Mouse (Mus musculus): ENCODE results near the gene Banf2. TPM values are rescaled to one million over a fixed set of nuclear protein-coding genes. Genes with fewer than 3 reads are reported as not detected.

The Banf2 gene
- polyA plus RNA-seq, 1 experiment from 2014 or later, result 0.33 TPM

- 73% methylated on average over 5 of the region's 5 CpGs for WGBS
Measured at GRCm38 (mm10) chr2:144112666-144113065, 79.8 kb downstream of the Banf2 start.

GRCm38 (mm10) chr2:144118061-144118460, 85.2 kb downstream of the Banf2 start:
- H3K27me3 ChIP-seq (replicated peaks), result no peaks in the 10 kb centered on the region
- no peaks in the 10 kb centered on the region for H3K36me3 ChIP-seq
- H3K27ac ChIP-seq, result no peak overlapping the region
- no peaks in the 10 kb centered on the region for H3K4me1 ChIP-seq
- H3K4me3 ChIP-seq (replicated peaks), result no peak overlapping the region
- H3K9ac ChIP-seq, result no peak overlapping the region
- no peak overlapping the region for H3K4me2 ChIP-seq
- WGBS, result 43% methylated on average over 2 of the region's 2 CpGs
- H3K9me3 ChIP-seq, result no peaks in the 10 kb centered on the region
- ATAC-seq (ENCODE audit: insufficient read depth, low FRiP score, low read depth), result no peak

More at GRCm38 (mm10) chr2:144112666-144113065, 79.8 kb downstream of the Banf2 start:
- Histone ChIP-seq H3K4me1 (no peaks in the 10 kb centered on the region), H3K9ac (no peak overlapping the region), H3K36me3 (no peaks in the 10 kb centered on the region), H3K9me3 (no peaks in the 10 kb centered on the region), H3K27ac (no peak overlapping the region), H3K27me3 (replicated peaks) (no peaks in the 10 kb centered on the region), H3K4me2 (no peak overlapping the region), H3K4me3 (replicated peaks) (no peak overlapping the region)
- no peak for ATAC-seq (ENCODE audit: insufficient read depth, low FRiP score, low read depth)

GRCm38 (mm10) chr2:144120186-144120823, 87.4 kb downstream of the Banf2 start:
- H3K9me3 ChIP-seq, result no peaks in the 10 kb centered on the region
- no peak overlapping the region for H3K4me2 ChIP-seq
- no peak overlapping the region for H3K9ac ChIP-seq
- H3K4me1 ChIP-seq, result no peaks in the 10 kb centered on the region
- 61% methylated on average over 7 of the region's 7 CpGs for WGBS
- no peaks in the 10 kb centered on the region for H3K36me3 ChIP-seq
- ATAC-seq (ENCODE audit: insufficient read depth, low FRiP score, low read depth), result no peak
- H3K4me3 ChIP-seq (replicated peaks), result no peak overlapping the region
- H3K27me3 ChIP-seq (replicated peaks), result no peaks in the 10 kb centered on the region
- H3K27ac ChIP-seq, result no peak overlapping the region

- H3K4me3 ChIP-seq (replicated peaks), result no peak overlapping the region
- ATAC-seq (ENCODE audit: insufficient read depth, low FRiP score, low read depth), result no peak
- no peaks in the 10 kb centered on the region for H3K36me3 ChIP-seq
- 88% methylated on average over 16 of the region's 16 CpGs for WGBS
- H3K4me2 ChIP-seq, result no peak overlapping the region
- no peaks in the 10 kb centered on the region for H3K4me1 ChIP-seq
- H3K27ac ChIP-seq, result no peak overlapping the region
- no peaks in the 10 kb centered on the region for H3K27me3 ChIP-seq (replicated peaks)
- no peak overlapping the region for H3K9ac ChIP-seq
- no peaks in the 10 kb centered on the region for H3K9me3 ChIP-seq
Measured at GRCm38 (mm10) chr2:144122068-144122467, 89.2 kb downstream of the Banf2 start.

Other genes with a start within 250 kb of the Banf2 start
- gene Bfsp1, start 169.9 kb upstream of the Banf2 start, polyA plus RNA-seq (2015; fragmentation: Nextera tagmentation; extraction: Ambion mirVana), result 2.1 and 3.1 TPM in 2 replicates
- gene Dstn, start 117.7 kb upstream of the Banf2 start, polyA plus RNA-seq (2015; fragmentation: Nextera tagmentation; extraction: Ambion mirVana), result 732 and 736 TPM in 2 replicates
- 130 and 133 TPM in 2 replicates for gene Rrbp1, start 21.8 kb upstream of the Banf2 start, polyA plus RNA-seq (2015; fragmentation: Nextera tagmentation; extraction: Ambion mirVana)
- 20.2 and 21.3 TPM in 2 replicates for gene Mgme1, start 237.6 kb downstream of the Banf2 start, polyA plus RNA-seq (2015; fragmentation: Nextera tagmentation; extraction: Ambion mirVana)
- gene Snx5, start 237.8 kb downstream of the Banf2 start, polyA plus RNA-seq (2015; fragmentation: Nextera tagmentation; extraction: Ambion mirVana), result 122 and 130 TPM in 2 replicates

Data from stomach, embryonic 15.5 days (tissue).